Mouse (Mus musculus) liver (tissue): Measurements from ENCODE around the gene Fth1.
"Not testable (repeated sequence)": the region's sequence is repeated elsewhere in the genome, so short reads cannot be mapped to it uniquely, and the experiment has no call there.

Experiments used
- DNase-seq: peaks from one replicate; pipeline ENCODE4 v3.0.0-alpha.2; 2020; ENCODE audit warnings: mixed read lengths

The Fth1 gene

GRCm38 (mm10) chr19:9964205-9964916 is 16.0 kb upstream of the Fth1 start:
- no peak for DNase-seq

GRCm38 (mm10) chr19:9966096-9966867 is 14.1 kb upstream of the Fth1 start:
- DNase-seq, result no peak

DNA sequence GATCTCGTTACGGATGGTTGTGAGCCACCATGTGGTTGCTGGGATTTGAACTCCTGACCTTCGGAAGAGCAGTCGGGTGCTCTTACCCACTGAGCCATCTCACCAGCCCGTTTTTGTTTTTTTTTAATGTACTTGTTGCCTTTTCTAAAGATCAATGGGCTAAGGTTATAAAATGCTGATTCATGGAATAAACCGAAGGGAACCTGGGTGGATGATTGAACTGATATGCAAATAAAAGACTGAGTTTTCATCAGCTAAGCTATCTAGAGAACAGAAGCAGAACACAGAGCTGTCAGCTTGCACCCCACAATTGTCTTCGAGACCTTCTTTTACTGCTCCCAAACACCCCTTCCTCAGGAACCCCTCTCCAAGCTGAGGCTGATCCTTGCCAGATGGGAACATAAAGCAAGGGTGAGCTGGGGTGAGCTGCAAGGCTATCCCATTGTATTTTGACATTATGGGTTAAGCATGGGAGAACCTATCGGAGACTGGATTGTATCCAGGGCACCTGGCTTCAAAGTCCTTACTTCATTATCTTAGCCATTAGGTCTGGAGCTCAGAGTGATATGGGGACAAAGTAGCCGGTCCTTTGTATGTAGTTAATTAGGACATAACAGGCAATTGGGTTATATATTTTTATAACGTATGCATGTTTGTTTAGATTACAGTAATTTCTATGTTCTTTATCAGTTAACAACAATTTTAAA is 12.2 kb upstream of the Fth1 start:
- DNase-seq, result no peak

- not testable (repeated sequence) for DNase-seq
Observed at GRCm38 (mm10) chr19:9974853-9975252, 5.5 kb upstream of the Fth1 start.

DNA sequence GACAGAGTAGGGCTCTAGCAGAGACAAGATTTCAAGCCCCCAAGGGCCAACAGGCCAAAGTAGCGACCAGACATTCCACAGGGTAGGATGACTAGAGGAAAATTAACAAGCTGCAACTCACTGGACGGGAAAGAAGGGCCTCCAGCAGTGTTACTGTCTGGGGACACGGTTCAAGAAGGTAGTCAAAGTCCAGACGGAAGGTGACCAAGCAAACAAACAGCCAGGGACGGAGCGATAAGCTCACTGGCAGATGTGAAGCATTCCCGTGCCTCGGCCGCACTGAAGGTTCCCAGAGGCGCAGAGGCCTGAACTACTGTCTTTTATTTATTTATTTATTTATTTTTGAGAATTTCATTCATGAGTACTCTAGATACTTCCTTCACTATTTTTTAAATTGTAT is 3.3 kb upstream of the Fth1 start:
- peak; percentile 39 for DNase-seq

- peak; percentile 90 for DNase-seq
Observed at GRCm38 (mm10) chr19:9978431-9978951, 1.9 kb upstream of the Fth1 start.

DNA sequence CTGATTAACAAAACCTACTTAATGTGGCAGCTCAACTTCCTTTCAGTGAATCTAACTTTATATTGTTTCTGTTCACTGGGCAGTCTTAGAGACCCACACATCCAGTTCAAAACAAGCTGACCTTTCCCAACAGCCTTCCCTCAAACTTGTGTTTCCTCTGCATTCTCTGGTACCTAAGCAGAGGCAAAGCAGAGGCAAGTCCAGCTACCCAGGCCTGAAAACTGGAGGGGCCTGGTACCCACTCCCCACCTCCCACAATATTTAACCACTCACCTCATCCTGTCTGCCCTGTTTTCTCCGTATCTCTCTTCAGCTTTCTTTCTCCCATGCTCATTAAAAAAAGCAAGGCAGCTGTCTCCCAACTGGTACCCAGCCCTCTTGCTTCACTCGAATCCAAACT is 1.2 kb upstream of the Fth1 start:
- DNase-seq, result no peak

GRCm38 (mm10) chr19:9981621-9982020 is 1.2 kb downstream of the Fth1 start:
- DNase-seq, result peak; percentile 30

DNA sequence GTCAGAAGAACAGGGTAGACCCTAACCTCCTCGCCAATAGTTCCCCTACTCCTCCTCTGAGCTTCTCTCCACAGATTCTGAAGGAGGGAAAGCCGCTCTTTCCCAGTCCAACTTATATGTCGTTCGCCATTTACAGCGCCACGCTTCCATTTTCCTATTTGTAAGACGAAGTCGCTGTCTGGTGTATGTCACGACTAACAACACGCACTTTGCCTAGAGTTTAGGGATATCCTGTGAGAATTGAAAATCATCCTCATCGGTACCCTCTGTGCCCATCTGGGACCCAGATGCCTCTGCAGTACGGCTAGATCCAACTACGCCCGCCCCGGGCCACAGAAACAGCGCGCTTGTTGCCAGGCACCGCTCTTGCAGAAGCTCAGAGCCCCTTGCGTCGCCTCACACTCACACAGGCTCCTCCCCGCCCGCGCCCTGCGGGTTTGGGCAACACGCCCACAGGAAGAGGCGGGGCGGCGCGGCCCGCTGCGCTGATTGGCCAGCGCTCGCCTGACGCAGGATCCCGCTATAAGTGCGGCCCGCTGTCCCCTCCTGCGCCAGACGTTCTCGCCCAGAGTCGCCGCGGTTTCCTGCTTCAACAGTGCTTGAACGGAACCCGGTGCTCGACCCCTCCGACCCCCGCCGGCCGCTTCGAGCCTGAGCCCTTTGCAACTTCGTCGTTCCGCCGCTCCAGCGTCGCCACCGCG is 1.9 kb downstream of the Fth1 start:
- DNase-seq, result peak; percentile 99

DNA sequence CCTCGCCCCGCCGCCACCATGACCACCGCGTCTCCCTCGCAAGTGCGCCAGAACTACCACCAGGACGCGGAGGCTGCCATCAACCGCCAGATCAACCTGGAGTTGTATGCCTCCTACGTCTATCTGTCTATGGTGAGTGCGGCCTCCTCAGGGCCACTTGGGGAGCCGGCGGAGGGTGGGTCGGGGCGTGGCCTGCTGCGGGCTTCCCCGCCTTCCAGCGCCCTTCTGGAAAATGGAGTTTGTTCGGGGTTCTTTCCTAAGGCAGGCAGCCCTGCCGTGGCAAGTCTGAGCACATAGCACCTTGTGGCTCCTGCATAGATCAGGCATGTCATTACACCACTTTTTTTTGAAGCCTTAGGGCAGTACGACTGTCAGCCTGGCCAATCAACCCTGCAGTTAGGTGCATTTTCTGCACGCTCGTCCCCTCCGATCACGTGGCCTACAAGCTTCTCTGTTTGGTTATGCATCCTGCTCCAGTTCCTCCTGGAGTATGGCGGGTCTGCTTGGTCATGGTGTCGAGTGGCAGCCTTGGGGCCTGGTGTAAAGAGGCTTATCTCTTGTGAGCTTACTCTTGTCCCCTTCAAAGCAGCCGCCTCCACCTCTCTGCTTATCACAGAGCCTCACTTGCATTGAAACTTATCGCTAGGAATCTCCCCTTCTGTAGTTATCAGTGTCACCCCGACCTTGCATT is 2.6 kb downstream of the Fth1 start:
- DNase-seq, result peak; percentile 90

DNA sequence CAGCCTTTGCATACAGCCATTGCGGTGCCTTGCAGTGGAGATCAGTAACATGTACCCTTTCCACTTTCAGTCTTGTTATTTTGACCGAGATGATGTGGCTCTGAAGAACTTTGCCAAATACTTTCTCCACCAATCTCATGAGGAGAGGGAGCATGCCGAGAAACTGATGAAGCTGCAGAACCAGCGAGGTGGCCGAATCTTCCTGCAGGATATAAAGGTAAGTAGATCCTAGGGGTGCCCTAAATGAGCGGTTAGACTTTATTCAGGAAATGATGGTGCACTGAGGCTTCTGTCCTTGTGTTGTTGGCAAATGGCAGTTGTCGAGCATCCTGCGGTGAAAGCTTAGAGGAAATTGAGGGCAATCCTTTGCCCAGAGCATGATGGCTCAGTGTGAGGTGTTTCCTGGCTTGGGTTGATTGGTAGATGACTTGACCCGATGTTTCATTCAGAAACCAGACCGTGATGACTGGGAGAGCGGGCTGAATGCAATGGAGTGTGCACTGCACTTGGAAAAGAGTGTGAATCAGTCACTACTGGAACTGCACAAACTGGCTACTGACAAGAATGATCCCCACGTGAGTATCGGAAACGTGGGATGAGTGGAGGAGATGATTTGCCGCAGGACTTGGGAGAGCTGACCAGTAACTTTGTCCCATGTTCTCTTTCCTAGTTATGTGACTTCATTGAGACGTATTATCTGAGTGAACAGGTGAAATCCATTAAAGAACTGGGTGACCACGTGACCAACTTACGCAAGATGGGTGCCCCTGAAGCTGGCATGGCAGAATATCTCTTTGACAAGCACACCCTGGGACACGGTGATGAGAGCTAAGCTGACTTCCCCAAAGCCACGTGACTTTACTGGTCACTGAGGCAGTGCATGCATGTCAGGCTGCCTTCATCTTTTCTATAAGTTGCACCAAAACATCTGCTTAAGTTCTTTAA is 4.0 kb downstream of the Fth1 start:
- DNase-seq, result no peak

GRCm38 (mm10) chr19:9985190-9985899 is 4.9 kb downstream of the Fth1 start:
- DNase-seq, result no peak

DNA sequence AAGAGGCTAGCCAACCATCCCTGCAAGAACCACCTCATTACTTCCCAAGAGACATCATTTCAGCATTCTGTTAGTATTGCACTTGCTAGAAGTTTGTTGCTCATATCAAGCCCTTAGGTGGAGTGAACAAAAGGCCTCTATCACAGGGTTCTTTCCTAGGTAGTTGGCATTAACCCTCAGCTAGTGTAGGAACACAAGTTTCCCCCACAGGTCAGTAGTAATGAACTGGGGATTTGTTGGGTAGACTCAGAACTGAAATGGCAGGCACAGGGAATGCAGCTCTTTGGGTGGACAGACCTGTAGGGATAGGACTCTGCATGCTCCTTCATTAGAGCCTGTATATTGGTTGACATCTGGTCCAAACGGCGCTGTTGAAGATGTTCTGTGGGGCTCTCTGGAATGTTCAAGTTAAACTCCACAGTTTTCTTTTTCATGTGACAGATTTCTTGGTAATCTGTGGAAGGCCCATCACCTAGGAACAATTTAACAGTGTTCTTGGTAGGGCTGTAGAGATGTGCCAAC is 5.6 kb downstream of the Fth1 start:
- no peak for DNase-seq

GRCm38 (mm10) chr19:9987192-9987591 is 6.8 kb downstream of the Fth1 start:
- no peak for DNase-seq

- DNase-seq, result no peak
Observed at GRCm38 (mm10) chr19:9987593-9987992, 7.2 kb downstream of the Fth1 start.

DNA sequence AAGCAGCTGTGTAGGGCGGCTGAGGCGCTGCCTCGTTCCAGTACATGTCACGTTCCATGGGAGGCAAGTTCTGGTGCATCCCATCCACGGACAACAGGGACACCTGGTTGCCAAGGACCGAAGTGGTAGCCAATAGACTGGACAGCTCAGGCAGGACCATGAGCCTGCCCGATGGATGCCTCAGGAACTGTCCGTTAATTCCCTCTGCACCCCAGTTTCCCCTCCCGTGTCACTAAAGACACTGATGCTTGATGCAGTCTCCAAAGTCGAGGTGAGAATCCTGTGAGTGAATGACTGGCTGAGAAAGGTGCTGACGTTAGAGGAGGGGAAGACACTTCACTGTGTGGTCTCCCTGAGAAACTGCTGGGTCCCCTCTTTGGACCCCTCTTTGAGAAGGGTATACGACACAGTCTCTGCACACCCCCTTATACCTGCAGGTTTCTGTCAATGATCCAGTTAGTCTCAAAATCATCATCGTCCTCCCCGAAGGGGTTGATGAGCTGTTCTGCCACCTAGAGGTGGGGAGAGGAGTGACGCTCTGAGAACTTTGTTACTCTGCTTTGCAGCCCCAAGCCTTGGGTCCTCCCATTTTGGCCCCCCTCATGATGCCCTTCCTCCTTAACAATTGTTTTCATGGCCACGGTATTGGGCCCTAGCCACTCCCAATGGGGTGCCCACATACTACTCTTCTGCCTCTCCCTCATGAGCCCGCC is 8.9 kb downstream of the Fth1 start:
- peak; percentile 48 for DNase-seq

- peak; percentile 31 for DNase-seq
Observed at GRCm38 (mm10) chr19:9989884-9990256, 9.5 kb downstream of the Fth1 start.

GRCm38 (mm10) chr19:9991304-9991703 is 10.9 kb downstream of the Fth1 start:
- peak; percentile 89 for DNase-seq
